Mouse (Mus musculus) lung, postnatal 0 days (tissue): Measurements from ENCODE around the gene Gm11172.

Source experiments
- CTCF ChIP-seq: IDR thresholded peaks from 2 replicates; pipeline ENCODE4 v1.5.1; 2016; ENCODE audit warnings: antibody characterized with exemption, mild to moderate bottlenecking
- EP300 ChIP-seq: IDR thresholded peaks from 2 replicates; pipeline ENCODE4 v1.6.1; 2016; ENCODE audit warnings: antibody characterized with exemption, mild to moderate bottlenecking, control low read depth

GRCm38 (mm10) chr16:10788866-10789265, 23.8 kb upstream of the Gm11172 start:
- TF ChIP-seq CTCF (no peak), EP300 (no peak)
